Mouse (Mus musculus): ENCODE results near the gene Asprv1. TPM values are rescaled to one million over a fixed set of nuclear protein-coding genes. Genes with fewer than 3 reads are reported as not detected.

Gene Asprv1
- total and polyA plus RNA-seq, 2 experiments from 2014 or later, result 1.2 to 4.2 TPM

GRCm38 (mm10) chr6:86606289-86606688, 21.7 kb upstream of the Asprv1 start:
- TF ChIP-seq CTCF (IDR thresholded peaks at IDR 0.05), result no peak
- Histone ChIP-seq H3K4me3 (ENCODE audit: low read depth, low read length) (no peak overlapping the region), H3K4me1 (ENCODE audit: insufficient read depth, low read length) (no peaks in the 10 kb centered on the region), H3K36me3 (ENCODE audit: insufficient read depth, low read length) (no peaks in the 10 kb centered on the region), H3K9ac (replicated peaks; ENCODE audit: low read length, poor library complexity, severe bottlenecking) (no peak overlapping the region), H3K27ac (ENCODE audit: low read depth, low read length) (no peak overlapping the region), H3K9me3 (ENCODE audit: low read length) (no peaks in the 10 kb centered on the region), H3K27me3 (ENCODE audit: insufficient read depth, low read length) (no peaks in the 10 kb centered on the region), H3K4me2 (ENCODE audit: low read depth, low read length, poor library complexity, severe bottlenecking) (no peak overlapping the region)
- DNase-seq (ENCODE audit: low spot score), result no peak
- WGBS, result 82% methylated on average over 4 of the region's 4 CpGs
- no peak for ATAC-seq (ENCODE audit: low FRiP score)

- Histone ChIP-seq H3K4me3 (ENCODE audit: low read depth, low read length) (no peak overlapping the region), H3K4me1 (ENCODE audit: insufficient read depth, low read length) (no peaks in the 10 kb centered on the region), H3K27me3 (ENCODE audit: insufficient read depth, low read length) (no peaks in the 10 kb centered on the region), H3K9ac (replicated peaks; ENCODE audit: low read length, poor library complexity, severe bottlenecking) (no peak overlapping the region), H3K36me3 (ENCODE audit: insufficient read depth, low read length) (no peaks in the 10 kb centered on the region), H3K9me3 (ENCODE audit: low read length) (no peaks in the 10 kb centered on the region), H3K4me2 (ENCODE audit: low read depth, low read length, poor library complexity, severe bottlenecking) (no peak overlapping the region), H3K27ac (ENCODE audit: low read depth, low read length) (no peak overlapping the region)
- 80% methylated on average over 6 of the region's 6 CpGs for WGBS
- TF ChIP-seq CTCF (IDR thresholded peaks at IDR 0.05), result no peak
- ATAC-seq (ENCODE audit: low FRiP score) (no peak), DNase-seq (ENCODE audit: low spot score) (no peak)
Observed at GRCm38 (mm10) chr6:86607471-86607870, 20.5 kb upstream of the Asprv1 start.

DNA sequence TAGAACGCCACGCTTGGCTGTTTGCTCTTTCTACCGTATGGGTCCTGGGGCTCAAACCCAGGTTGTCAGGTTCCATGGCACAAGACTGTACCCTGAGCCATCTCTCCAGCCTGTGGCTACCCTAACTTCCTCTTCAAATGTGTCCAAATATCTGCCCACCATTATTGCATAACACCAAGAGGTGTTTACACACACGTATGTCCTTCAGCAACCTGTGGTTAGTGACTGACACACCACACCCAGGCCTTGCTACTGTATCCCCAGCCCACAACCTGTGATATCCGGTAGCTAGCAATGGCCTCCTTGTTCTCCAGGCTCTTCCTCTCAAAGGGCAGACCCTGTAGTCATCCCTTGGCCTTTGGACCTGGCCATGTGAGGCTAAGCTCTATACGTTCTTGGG, 18.7 kb upstream of the Asprv1 start:
- 94% methylated on average over 6 of the region's 6 CpGs for WGBS
- TF ChIP-seq CTCF (IDR thresholded peaks at IDR 0.05), result no peak

DNA sequence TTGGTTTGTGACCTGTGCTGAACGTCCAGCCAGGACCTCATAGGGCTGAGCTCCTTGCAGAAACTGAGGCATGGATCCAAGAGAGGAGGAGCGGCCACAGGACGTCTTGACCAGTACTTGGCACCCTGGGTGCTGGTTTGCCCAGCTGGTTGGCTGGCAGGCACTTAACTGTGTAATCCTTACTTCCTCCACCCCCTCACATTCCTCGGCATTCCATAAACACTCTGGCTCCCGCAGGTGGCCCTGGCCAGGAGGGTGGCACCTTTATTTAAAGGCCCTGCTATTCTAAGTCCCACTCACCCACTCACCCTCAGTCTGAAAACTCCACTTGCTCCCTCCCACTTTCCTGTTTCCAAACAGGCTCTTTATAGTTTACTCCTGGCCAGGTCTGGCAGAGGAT, 17.2 kb upstream of the Asprv1 start:
- H3K4me3 ChIP-seq (ENCODE audit: low read depth, low read length), result no peak overlapping the region
- no peak for TF ChIP-seq CTCF (IDR thresholded peaks at IDR 0.05)
- WGBS, result 60% methylated on average over 5 of the region's 5 CpGs
- no peak for ATAC-seq (ENCODE audit: low FRiP score)
- H3K27ac ChIP-seq (ENCODE audit: low read depth, low read length), result no peak overlapping the region
- no peaks in the 10 kb centered on the region for H3K4me1 ChIP-seq (ENCODE audit: insufficient read depth, low read length)
- H3K36me3 ChIP-seq (ENCODE audit: insufficient read depth, low read length), result no peaks in the 10 kb centered on the region
- H3K9me3 ChIP-seq (ENCODE audit: low read length), result no peaks in the 10 kb centered on the region
- no peak overlapping the region for H3K4me2 ChIP-seq (ENCODE audit: low read depth, low read length, poor library complexity, severe bottlenecking)
- no peak for DNase-seq (ENCODE audit: low spot score)
- no peaks in the 10 kb centered on the region for H3K27me3 ChIP-seq (ENCODE audit: insufficient read depth, low read length)
- no peak overlapping the region for H3K9ac ChIP-seq (replicated peaks; ENCODE audit: low read length, poor library complexity, severe bottlenecking)

More for the DNA sequence above, 18.7 kb upstream of the Asprv1 start:
- Histone ChIP-seq H3K4me3 (ENCODE audit: low read depth, low read length) (no peak overlapping the region), H3K27me3 (ENCODE audit: insufficient read depth, low read length) (no peaks in the 10 kb centered on the region), H3K4me2 (ENCODE audit: low read depth, low read length, poor library complexity, severe bottlenecking) (no peak overlapping the region), H3K36me3 (ENCODE audit: insufficient read depth, low read length) (no peaks in the 10 kb centered on the region), H3K27ac (ENCODE audit: low read depth, low read length) (no peak overlapping the region), H3K4me1 (ENCODE audit: insufficient read depth, low read length) (no peaks in the 10 kb centered on the region), H3K9me3 (ENCODE audit: low read length) (no peaks in the 10 kb centered on the region), H3K9ac (replicated peaks; ENCODE audit: low read length, poor library complexity, severe bottlenecking) (no peak overlapping the region)
- no peak for ATAC-seq (ENCODE audit: low FRiP score)
- DNase-seq (ENCODE audit: low spot score), result no peak

DNA sequence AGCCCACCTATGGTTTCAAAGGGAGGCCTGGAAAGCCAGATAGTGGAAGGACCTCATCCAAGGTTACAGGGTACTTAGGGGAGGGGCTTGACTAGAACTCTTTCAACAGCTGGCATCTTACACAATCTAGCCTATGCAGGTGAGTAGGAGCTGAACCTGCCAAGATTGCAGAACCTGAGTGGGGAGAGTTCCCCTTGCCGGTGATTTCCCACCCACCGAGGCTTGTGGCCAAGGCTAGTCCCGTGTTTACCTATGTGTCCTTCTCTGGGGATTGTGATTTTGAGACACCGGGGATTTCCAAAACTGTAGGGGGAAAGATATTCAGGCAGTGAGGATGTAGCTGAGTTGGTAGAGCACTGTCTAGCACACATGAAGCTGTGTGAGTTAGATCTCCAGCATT, 12.7 kb upstream of the Asprv1 start:
- H3K4me3 ChIP-seq (ENCODE audit: low read depth, low read length), result no peak overlapping the region

GRCm38 (mm10) chr6:86623201-86623600, 4.8 kb upstream of the Asprv1 start:
- no peaks in the 10 kb centered on the region for H3K27me3 ChIP-seq (ENCODE audit: insufficient read depth, low read length)
- 79% methylated on average over 4 of the region's 4 CpGs for WGBS
- H3K36me3 ChIP-seq (ENCODE audit: insufficient read depth, low read length), result no peaks in the 10 kb centered on the region
- DNase-seq (ENCODE audit: low spot score) (no peak), ATAC-seq (ENCODE audit: low FRiP score) (no peak)
- no peak overlapping the region for H3K27ac ChIP-seq (ENCODE audit: low read depth, low read length)
- H3K4me3 ChIP-seq (ENCODE audit: low read depth, low read length), result no peak overlapping the region
- no peak for TF ChIP-seq CTCF (IDR thresholded peaks at IDR 0.05)
- no peak overlapping the region for H3K9ac ChIP-seq (replicated peaks; ENCODE audit: low read length, poor library complexity, severe bottlenecking)
- 0 out of 2 replicates have a peak, but pooled peaks cover 4% of the 10 kb centered on the region for H3K4me1 ChIP-seq (ENCODE audit: insufficient read depth, low read length)
- H3K9me3 ChIP-seq (ENCODE audit: low read length), result no peaks in the 10 kb centered on the region
- H3K4me2 ChIP-seq (ENCODE audit: low read depth, low read length, poor library complexity, severe bottlenecking), result no peak overlapping the region

More for the DNA sequence above, 12.7 kb upstream of the Asprv1 start:
- Histone ChIP-seq H3K9me3 (ENCODE audit: low read length) (no peaks in the 10 kb centered on the region), H3K27ac (ENCODE audit: low read depth, low read length) (no peak overlapping the region), H3K4me2 (ENCODE audit: low read depth, low read length, poor library complexity, severe bottlenecking) (no peak overlapping the region), H3K36me3 (ENCODE audit: insufficient read depth, low read length) (no peaks in the 10 kb centered on the region), H3K4me1 (ENCODE audit: insufficient read depth, low read length) (no peaks in the 10 kb centered on the region), H3K27me3 (ENCODE audit: insufficient read depth, low read length) (no peaks in the 10 kb centered on the region), H3K9ac (replicated peaks; ENCODE audit: low read length, poor library complexity, severe bottlenecking) (no peak overlapping the region)
- DNase-seq (ENCODE audit: low spot score) (no peak), ATAC-seq (ENCODE audit: low FRiP score) (no peak)
- WGBS, result 86% methylated on average over 4 of the region's 4 CpGs
- TF ChIP-seq CTCF (IDR thresholded peaks at IDR 0.05), result no peak

Data from midbrain, postnatal 0 days (tissue).